Mouse (Mus musculus): ENCODE measurements around the gene Rxfp3. TPM values are rescaled to one million over a fixed set of nuclear protein-coding genes. Genes with fewer than 3 reads are reported as not detected.

The Rxfp3 gene
- under 1 TPM in 1 of 2 experiments, not detected in 1; 0.01 TPM for polyA plus RNA-seq (2012; fragmentation: generic; extraction: Trizol)

DNA sequence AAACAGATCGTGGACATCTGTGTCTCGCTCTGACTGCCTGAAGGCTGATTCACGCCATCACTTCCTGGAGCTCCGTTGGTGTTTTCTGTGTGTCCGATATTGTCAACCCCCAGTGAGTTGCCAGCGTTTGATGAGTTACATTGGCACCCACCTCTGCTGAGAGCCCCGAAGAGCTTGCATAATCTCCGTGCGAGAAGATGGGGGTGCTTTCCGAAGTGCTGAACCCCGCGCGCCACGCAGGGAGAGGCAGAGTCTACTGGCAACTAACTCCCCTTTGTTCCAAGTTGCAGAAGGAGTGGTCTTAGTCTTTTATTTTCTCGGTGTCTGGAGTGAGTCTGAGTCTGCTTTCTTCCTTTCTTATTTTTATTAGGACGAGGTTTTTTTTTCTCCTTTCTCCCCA lies at the start of gene Rxfp3:
Gene Rxfp3, minus strand, starts transcription at position 281 of the 400 bp plus-strand sequence.

DNA sequence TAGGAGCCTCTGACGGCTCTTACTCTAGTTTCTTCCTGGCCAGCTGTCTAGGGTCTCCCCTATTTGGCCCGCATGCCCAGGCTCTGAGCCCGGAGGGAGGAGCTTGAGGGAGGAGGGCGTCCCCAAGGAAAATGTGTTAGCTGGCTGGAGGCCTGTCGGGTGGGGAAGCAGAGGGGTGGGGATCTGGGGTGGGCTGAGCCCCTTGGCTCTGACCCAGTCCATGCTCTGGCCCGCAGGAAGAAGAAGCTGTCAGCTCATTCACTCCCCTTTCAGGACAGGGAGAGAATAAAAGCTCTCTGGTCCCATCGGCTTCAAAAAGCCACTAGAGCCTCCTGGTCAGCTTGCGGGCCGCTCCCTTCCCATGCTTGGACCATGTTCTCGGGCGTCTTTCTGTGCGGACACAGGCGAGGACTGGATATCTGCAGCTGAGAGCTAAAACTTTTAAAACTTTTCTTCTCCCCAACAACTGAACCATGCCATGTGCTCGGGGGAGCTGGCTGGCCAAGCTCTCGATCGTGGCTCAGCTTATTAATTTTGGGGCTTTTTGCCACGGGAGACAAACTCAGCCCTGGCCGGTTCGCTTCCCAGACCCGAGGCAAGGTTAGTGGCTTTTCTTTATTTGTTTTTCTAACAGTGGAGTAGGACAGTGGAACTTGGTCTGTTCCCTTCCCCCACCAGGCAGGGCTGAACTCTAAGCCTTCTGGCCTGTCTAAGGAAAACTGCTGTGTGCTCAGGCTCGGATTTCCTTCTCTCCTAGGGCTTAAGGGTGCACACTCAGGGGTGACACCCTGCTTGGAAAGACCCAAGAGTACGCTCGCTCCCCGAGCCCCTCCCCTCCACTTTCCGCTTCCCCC lies 27.0 kb upstream of the Rxfp3 start, which contains the start of gene Adamts12:
Gene Adamts12, plus strand, starts transcription at position 233 of the 854 bp plus-strand sequence.

DNA sequence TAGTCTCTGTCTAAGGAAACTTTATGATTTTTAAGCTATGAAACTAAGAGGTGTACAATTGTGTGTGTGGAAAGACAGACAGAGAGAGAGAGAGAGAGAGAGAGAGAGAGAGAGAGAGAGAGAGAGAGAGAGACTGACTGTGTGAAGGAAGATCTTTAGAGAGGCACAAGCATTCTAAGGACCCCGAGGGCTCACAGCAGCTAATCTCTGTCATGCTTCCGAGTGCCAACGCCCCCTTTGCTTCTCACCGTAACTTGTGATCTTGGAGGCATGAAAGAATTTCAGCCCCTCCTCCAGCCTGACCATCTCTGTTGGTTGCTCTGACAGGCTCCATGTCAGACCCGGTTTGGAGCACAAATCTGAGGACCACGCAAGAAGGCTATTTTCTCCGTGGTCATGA lies 37.4 kb downstream of the Rxfp3 start, which contains the start of gene Slc45a2:
Gene Slc45a2, plus strand, starts transcription at position 301 of the 400 bp plus-strand sequence.

Other genes with a start within 250 kb of the Rxfp3 start
- under 1 TPM in 1 of 2 experiments, not detected in 1; 0.02 TPM for gene C1qtnf3, start 85.7 kb downstream of the Rxfp3 start, polyA plus RNA-seq (2012; fragmentation: generic; extraction: Trizol)
- 10 to 100 TPM in 1 of 2 experiments, 1 to 10 TPM in 1; 5.4 to 18.5 TPM for gene Amacr, start 56.2 kb downstream of the Rxfp3 start, polyA plus RNA-seq (2012; fragmentation: generic; extraction: Trizol)
- gene Slc45a2, start 37.3 kb downstream of the Rxfp3 start, polyA plus RNA-seq (2012; fragmentation: generic; extraction: Trizol): not detected
- gene Adamts12, start 26.8 kb upstream of the Rxfp3 start, polyA plus RNA-seq (2012; fragmentation: generic; extraction: Trizol): 1 to 10 TPM in 1 of 2 experiments, under 1 TPM in 1; 0.08 to 4.9 TPM

Data from C3H10T1/2 (cell line).